Mouse (Mus musculus): ENCODE measurements around the gene Vegfb.

Vegfb gene

GRCm38 (mm10) chr19:6992011-6992858, 4.8 kb upstream of the Vegfb start, which contains the start of gene Dnajc4:
Gene Dnajc4 (minus strand): TSS chr19:6992572.
- peak; percentile 98 to 99 for DNase-seq

- peak in 1 of 2 experiments; percentile 4 for DNase-seq
Observed at GRCm38 (mm10) chr19:6991166-6991565, 3.7 kb upstream of the Vegfb start.

GRCm38 (mm10) chr19:6990712-6991111, 3.3 kb upstream of the Vegfb start:
- DNase-seq: no peak

- DNase-seq: no peak
Observed at GRCm38 (mm10) chr19:6989251-6989650, 1.8 kb upstream of the Vegfb start.

DNA sequence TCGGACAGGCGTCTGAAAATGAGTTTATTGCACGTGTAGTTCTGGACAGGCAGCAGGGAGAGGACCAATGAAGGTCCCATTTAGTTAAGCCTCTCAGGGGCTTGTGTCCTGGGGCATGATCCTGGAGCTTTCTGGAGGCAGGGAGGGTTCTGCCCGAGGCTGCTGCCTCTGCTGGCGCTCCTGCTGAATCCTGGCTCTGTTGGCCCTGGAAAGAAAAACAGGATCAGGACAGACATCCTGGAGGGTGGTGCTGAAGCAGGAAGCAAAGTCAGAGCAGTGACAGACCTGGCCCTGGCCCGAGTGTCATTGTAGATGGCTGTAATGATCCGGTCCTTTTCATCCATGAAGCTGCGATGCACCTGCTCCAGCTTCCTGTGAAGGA, 444 bp upstream of the Vegfb start:
- no peak for DNase-seq

DNA sequence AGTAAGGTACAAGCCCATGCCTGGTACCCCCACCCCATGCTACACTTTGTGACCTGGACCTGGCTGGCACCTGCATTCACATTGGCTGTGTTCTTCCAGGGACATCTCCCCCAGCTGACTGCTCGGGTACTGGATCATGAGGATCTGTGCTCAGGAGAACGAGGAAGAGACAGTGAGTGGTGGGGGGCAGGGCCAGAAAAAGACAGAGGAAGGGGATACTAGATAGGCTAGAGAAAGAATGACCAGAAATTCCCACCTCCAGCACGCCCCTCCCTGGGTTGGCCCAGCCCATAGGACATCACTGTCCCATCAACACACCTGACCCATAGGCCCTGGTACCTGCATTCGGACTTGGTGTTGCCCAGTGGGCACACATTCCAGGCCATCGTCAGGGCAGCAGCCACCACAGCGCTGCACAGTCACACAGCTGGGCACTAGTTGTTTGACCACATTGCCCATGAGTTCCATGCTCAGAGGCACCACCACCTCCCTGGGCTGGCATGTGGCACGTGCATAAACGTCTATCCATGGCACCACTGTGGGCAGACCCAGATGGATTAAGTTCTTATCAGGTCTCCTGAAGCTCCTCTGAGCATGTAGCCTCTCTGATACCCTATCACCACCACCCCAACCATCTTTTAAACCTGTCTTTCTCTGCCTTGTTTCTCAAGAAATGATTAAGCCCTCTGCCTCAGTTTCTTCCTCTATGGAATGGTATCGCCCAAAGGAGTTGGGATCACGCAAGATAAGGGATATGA, 1.3 kb downstream of the Vegfb start:
- DNase-seq: no peak

- DNase-seq: no peak
Observed at GRCm38 (mm10) chr19:6985300-6985699, 2.2 kb downstream of the Vegfb start.

DNA sequence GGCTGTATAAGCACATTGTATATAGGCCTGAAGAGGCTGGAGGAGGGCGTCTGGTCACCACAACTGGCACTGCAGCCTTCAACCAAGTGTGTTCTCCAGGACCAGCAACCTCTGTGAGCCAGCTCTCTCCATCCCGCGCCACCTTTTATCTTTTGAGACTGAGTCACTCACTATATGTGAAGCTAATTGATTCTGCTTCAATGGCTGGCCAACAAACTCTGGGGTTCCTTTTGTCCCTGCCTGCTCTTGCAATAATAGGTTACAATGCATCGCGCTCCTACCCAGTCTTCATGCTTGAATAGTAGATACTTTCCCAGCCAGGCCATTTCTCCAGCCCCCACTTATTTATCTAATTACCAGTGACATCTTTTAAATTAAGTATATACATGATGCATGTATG, 3.8 kb downstream of the Vegfb start:
- peak in 1 of 2 experiments; percentile 5 for DNase-seq

GRCm38 (mm10) chr19:6981465-6981864, 6.0 kb downstream of the Vegfb start:
- no peak for DNase-seq

DNA sequence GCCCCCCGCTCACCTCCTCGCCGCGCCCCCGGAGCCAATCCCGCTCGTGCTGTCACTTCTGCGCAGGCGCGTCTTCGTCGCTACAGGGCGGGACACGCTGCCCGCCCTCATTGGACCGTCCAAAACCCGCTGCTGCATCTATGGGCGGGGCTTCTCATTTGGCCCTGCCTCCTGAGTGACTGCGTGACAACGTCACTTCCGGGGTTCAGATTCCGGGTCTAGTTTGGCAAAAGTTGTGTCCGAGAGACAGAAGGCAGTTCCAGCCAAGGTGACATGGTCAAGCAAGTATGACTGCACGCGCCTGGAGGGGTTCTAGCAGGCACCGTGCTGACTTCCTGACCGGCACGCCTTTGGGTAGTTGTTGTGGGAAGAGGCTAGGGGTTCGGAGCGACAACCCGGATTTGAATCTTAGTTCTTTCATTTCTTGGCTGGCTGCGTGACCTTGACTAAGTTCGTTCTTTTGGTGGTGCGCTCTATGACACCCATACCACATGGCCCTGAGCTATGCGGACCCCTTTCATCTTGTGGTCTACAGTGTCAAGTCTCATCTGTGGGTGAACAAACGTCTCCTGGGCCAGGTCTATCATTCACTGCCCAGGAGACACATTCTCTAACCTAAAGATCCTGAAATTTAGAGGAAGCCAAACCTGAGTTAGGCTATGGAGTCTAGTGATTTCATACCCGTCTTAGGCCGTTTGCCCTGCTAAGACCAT, 6.9 kb downstream of the Vegfb start, which contains the start of gene Fkbp2:
Gene Fkbp2 (minus strand): TSS at position 121 of the 713 bp plus-strand sequence.
- DNase-seq: peak; percentile 99 to 100

GRCm38 (mm10) chr19:6979486-6980380, 7.7 kb downstream of the Vegfb start:
- DNase-seq: peak; percentile 100

DNA sequence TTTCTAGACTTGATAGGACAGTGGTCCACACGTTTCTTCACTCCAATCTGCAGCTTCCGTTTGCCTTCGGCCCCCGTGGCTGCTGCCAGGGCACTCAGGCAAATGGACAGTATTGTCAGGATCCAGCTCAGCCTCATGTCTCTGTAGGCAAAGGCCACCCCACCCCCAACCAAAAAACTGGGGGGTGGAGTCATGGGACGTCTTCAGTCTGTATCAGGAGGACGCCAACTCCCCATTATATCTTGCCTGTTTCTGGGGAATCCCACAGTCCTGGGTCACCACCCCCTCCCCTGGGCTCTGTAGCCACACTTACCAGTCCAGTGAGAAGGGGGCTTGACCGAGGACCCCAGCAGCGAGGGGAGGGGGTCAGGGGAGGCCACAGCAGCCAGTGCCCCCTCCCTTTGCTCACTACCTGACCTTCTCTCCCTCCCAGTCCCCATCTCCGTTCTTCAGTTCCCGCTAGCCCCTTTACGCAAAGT, 8.4 kb downstream of the Vegfb start:
- DNase-seq: peak in 1 of 2 experiments; percentile 66

GRCm38 (mm10) chr19:6978639-6978974, 8.8 kb downstream of the Vegfb start:
- DNase-seq: no peak

DNA sequence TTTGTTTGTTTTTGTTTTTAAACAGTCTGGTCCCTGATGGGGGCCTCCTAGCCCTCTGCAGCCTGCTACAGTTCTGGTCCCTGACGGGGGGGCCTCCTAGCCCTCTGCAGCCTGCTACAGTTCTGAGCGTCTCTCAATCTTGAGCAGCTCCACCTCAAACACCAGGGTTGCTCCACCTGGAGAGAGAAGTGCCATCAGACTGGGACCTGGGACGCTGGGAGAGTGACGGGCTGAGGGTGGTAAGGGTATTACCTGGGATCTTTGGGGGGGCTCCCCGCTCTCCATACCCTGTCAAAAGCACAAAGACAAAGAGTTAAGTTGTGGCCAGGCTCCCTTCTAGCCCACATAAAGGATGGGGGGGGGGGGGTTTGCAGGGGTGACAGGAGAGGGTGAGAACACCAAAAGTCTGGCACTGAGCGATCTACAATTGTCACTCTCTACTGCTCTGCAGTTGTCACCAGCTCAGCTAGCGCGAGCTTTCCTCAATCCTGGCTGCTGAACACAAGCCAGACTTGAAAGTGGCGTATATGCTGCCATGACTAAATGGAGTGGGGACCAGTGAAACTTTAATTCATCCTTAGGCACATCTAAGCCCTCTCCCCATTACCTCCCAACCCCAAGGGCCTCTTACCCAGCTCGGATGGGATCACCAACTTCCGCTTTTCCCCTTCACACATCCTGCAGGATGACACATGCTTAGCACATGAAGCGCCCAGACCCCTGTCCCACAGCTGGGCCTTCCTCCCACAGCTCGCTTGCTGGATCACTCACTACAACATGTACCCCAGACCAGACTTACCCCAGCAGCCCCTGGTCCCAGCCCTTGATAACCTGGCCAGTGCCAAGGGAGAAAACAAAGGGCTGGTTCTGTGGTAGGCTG, 9.5 kb downstream of the Vegfb start:
- no peak for DNase-seq

DNA sequence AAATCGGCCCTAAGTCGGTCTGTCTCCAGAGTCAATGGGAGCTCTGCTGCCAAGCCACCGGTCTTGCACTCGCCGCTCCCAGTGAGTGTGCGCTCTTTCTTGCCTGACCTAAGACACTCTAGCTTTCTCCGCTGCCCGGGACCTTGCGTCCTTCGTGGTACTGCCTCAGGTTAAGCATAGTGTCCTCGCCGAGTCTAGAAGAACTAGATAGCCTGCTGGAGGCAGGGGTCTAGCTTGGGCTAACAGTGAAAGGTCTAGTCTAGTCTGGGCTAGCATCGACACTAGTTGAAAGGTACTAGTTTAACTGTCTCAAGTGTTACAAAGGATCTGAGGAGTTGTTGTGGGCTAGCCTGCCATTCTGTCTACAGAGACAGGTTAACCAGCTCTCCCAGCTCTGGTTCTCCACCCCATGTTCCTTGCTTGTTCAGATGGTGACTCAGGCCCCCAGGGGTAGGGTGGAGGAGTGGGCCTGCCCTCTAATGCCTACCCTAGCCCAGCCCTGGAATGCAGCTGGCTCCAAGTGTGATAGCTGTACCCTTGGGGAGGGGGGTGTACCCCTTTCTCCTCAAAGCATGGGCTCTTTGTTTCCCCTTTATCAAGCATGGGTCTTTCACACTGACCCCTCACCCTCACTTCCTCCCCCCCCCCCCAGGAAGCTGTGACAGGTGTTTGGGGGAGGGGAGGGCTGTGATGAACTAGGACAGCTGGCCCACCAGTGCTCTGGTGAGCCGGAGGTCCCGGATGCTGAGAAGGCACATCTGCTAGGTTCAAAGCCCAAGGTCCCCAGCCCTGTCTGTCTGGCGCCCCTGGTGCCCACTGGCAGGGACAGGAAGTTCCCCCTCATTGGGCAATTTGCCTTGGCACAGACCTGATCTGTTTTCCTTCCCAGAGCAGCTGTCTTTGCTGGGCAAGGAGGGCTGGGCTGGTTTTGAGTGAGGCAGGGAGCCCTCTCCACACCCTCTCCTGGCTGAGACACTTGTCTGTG, 11.6 kb downstream of the Vegfb start, which contains the start of gene Plcb3:
Gene Plcb3 (minus strand): TSS at position 934 of the 985 bp plus-strand sequence.
- DNase-seq: peak; percentile 92 to 95

DNA sequence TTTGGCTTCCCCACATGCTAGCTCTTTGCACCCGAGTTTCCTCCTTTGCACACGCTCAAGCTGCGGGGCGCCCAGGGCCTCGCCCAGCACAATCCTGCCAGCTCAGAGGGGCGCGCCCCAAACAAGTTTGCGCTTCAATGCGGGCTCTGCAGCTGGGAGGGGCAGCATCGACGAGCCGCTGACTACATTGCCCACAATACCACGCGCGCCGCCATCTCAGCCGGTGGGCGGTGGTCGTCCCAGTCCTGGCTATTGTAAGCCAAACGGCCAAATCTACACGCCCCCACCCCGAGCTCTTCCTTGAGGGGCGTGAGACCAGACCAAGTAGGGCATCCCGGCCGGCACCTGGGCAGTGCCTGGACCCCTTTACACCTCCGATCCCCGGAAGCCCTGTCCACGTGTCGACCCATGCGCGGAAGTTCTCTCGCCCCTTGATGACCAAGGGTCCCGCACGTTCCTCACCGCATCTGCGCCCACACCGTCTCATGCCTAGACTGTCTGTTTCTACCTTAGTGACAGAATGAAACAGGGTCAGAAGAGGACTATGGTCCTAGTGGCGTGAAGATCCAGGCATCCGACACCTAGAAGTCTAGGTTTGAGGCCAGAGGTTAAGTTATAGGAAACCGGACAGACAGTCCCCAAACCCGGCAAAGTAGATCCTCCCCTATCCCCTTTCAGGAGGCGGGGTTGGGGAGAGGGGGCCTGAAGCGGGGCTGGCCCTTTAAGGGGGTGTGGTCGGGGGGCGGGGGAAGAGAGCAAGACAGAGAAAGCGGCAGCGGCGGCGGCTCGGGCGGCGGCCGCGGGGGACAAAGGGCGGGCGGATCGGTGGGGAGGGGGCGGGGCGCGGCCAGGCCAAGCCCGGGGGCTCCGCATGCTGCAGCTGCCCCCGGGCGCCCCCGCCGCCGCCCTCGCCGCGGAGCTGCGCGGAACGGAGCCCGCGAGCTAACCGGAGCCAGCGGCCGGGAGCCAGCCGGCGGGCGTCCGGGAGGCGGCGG, 12.9 kb downstream of the Vegfb start, which contains the start of gene Ppp1r14b:
Gene Ppp1r14b (plus strand): TSS at position 758 of the 995 bp plus-strand sequence.
- peak; percentile 91 to 95 for DNase-seq

- no peak for DNase-seq
Observed at GRCm38 (mm10) chr19:6973581-6974190, 13.8 kb downstream of the Vegfb start.
